ENCODE assay signal across 36 mouse cellular contexts in genomic region chr19:38143540-38144271, GRCm38 (mm10). TPM values are rescaled to one million over a fixed set of nuclear protein-coding genes. Genes with fewer than 3 reads are reported as not detected.
DNase-seq lines count a peak whose midpoint lies in the region; ATAC-seq and TF ChIP-seq lines count a peak whose summit lies in the region.
"Had no signal": no experiment of that assay in that cellular context is flagged by ENCODE, and none has a peak within 500 bp of the region (broad histone marks: within the 10 kb centered on the region; RNA-seq: fewer than 3 reads in every experiment).

No protein-coding gene starts in this region.

- no peak for TF ChIP-seq EP300 in liver, postnatal 0 days (IDR thresholded peaks at IDR 0.05; ENCODE audit: low read depth)

- WGBS in liver, postnatal 0 days (ENCODE audit: insufficient replicate concordance), result 34% methylated on average over 4 of the region's 4 CpGs

- ATAC-seq in liver, postnatal 0 days, result peak; percentile 43; the same call in 1 of the 2 replicates
- peak; percentile 77 for ATAC-seq in megakaryocyte progenitor cell, adult 5-6 weeks (replicated peaks; ENCODE audit: poor library complexity)
- ATAC-seq: CD4-positive, CD25-positive, alpha-beta regulatory T cell, adult 4 months; forebrain, embryonic 16.5 days; intestine, postnatal 0 days had no signal

- H3K27me3 ChIP-seq in liver, postnatal 0 days (ENCODE audit: insufficient read depth, low read length), result no peaks in the 10 kb centered on the region
- H3K27me3 ChIP-seq: embryonic facial prominence, embryonic 13.5 days; heart, embryonic 13.5 days; liver, embryonic 15.5 days; midbrain, embryonic 12.5 days; neural tube, embryonic 13.5 days had no signal

- 0 out of 2 replicates have a peak overlapping the region, but pooled peaks have one; percentile 25 for H3K27ac ChIP-seq in liver, postnatal 0 days (ENCODE audit: low read depth)
- H3K27ac ChIP-seq: embryonic facial prominence, embryonic 13.5 days; gastrocnemius, adult 2 months; heart, embryonic 13.5 days; hindbrain, embryonic 14.5 days; liver, embryonic 15.5 days; midbrain, embryonic 12.5 days; neural tube, embryonic 13.5 days had no signal

- H3K36me3 ChIP-seq in liver, postnatal 0 days (replicated peaks; ENCODE audit: insufficient read depth, low read length), result no peaks in the 10 kb centered on the region
- H3K36me3 ChIP-seq: embryonic facial prominence, embryonic 13.5 days; heart, embryonic 13.5 days; liver, embryonic 15.5 days; midbrain, embryonic 12.5 days; neural tube, embryonic 13.5 days had no signal

- no peak overlapping the region for H3K9ac ChIP-seq in liver, postnatal 0 days (replicated peaks)
- H3K9ac ChIP-seq: embryonic facial prominence, embryonic 13.5 days; heart, embryonic 13.5 days; hindbrain, embryonic 14.5 days; liver, embryonic 15.5 days; midbrain, embryonic 12.5 days; neural tube, embryonic 13.5 days had no signal

- no peaks in the 10 kb centered on the region for H3K4me1 ChIP-seq in liver, postnatal 0 days (ENCODE audit: insufficient read depth)
- H3K4me1 ChIP-seq: embryonic facial prominence, embryonic 13.5 days; heart, embryonic 13.5 days; liver, embryonic 15.5 days; midbrain, embryonic 12.5 days; neural tube, embryonic 13.5 days had no signal

- DNase-seq in liver, postnatal 0 days, result no peak
- no peak for DNase-seq in liver
- peak; percentile 3 for DNase-seq in thymus, postnatal 0 days (ENCODE audit: low spot score)
- DNase-seq in thymus, postnatal 10 days (ENCODE audit: low spot score in 2 of 2), result no peak
- no peak for DNase-seq in urinary bladder, adult 18-20 months (ENCODE audit: low spot score in 2 of 2)
- no peak for DNase-seq in left cerebral cortex, adult 11 months (ENCODE audit: low spot score)
- DNase-seq in right cerebral cortex, postnatal 4 days, result no peak
- DNase-seq: adrenal gland, postnatal 10 days; cerebellum, adult 11-12 months; cerebellum, adult 9-11 months; gastrocnemius, adult 2 months; heart, postnatal 10 days; kidney, adult 9 months; kidney, postnatal 10 days; thymus, postnatal 14 days had no signal

- no peak overlapping the region for H3K4me3 ChIP-seq in liver, postnatal 0 days (ENCODE audit: low read depth, low read length)
- H3K4me3 ChIP-seq: embryonic facial prominence, embryonic 13.5 days; gastrocnemius, adult 2 months; heart, embryonic 13.5 days; liver, embryonic 15.5 days; midbrain, embryonic 12.5 days; myocyte; neural tube, embryonic 13.5 days had no signal

- no peaks in the 10 kb centered on the region for H3K9me3 ChIP-seq in liver, postnatal 0 days (ENCODE audit: low read length)
- H3K9me3 ChIP-seq: embryonic facial prominence, embryonic 13.5 days; heart, embryonic 13.5 days; liver, embryonic 15.5 days; midbrain, embryonic 12.5 days; neural tube, embryonic 13.5 days had no signal

- H3K4me2 ChIP-seq in liver, postnatal 0 days (ENCODE audit: low read depth, low read length), result no peak overlapping the region
- H3K4me2 ChIP-seq: embryonic facial prominence, embryonic 13.5 days; heart, embryonic 13.5 days; hindbrain, embryonic 14.5 days; liver, embryonic 15.5 days; midbrain, embryonic 12.5 days; neural tube, embryonic 13.5 days had no signal

- TF ChIP-seq CTCF in liver, postnatal 0 days (IDR thresholded peaks at IDR 0.05; ENCODE audit: low read depth), result no peak

RNA-seq across cellular contexts. Expression of gene Pde6c, which starts 11.1 kb away (rescaled TPM):
- 24.7 and 28.2 TPM in 2 replicates for polyA plus RNA-seq in liver, postnatal 0 days (2015; fragmentation: Nextera tagmentation; extraction: Ambion mirVana)
- not detected in 2 replicates for polyA plus RNA-seq in thymus, postnatal 0 days (2015; fragmentation: Nextera tagmentation; extraction: Ambion mirVana)
- not detected in 2 replicates for total RNA-seq in megakaryocyte progenitor cell, adult 5-6 weeks (2015)
- not detected in 2 replicates for total RNA-seq in megakaryocyte progenitor cell, adult 5-6 weeks (2017)
- total RNA-seq: gastrocnemius, adult 2 months; gastrocnemius, postnatal 4 days; heart, adult 8-10 months; heart, postnatal 10 days; hematopoietic stem cell, adult 5-6 weeks; midbrain, postnatal 0 days had no signal
- polyA plus RNA-seq: CD4-positive, CD25-positive, alpha-beta regulatory T cell, adult 4 months; embryonic facial prominence, embryonic 13.5 days; forebrain, embryonic 11.5 days; heart, embryonic 13.5 days; large intestine, adult 2 months; lung, embryonic 16.5 days; myocyte; neural tube, embryonic 13.5 days; small intestine, adult 2 months had no signal

RNA-seq across cellular contexts. Expression of gene Rbp4, which starts 18.6 kb away (rescaled TPM):
- 7,568 and 8,084 TPM in 2 replicates for polyA plus RNA-seq in liver, postnatal 0 days (2015; fragmentation: Nextera tagmentation; extraction: Ambion mirVana)
- 1.0 and 1.1 TPM in 2 replicates for polyA plus RNA-seq in thymus, postnatal 0 days (2015; fragmentation: Nextera tagmentation; extraction: Ambion mirVana)
- not detected in 2 replicates for total RNA-seq in megakaryocyte progenitor cell, adult 5-6 weeks (2015)
- total RNA-seq in megakaryocyte progenitor cell, adult 5-6 weeks (2017), result not detected in 2 replicates
- total RNA-seq: hematopoietic stem cell, adult 5-6 weeks had no signal
- polyA plus RNA-seq: CD4-positive, CD25-positive, alpha-beta regulatory T cell, adult 4 months had no signal

RNA-seq across cellular contexts. Expression of gene Ffar4, which starts 46.8 kb away (rescaled TPM):
- 4.3 and 8.8 TPM in 2 replicates for polyA plus RNA-seq in liver, postnatal 0 days (2015; fragmentation: Nextera tagmentation; extraction: Ambion mirVana)
- 1.2 and 1.4 TPM in 2 replicates for polyA plus RNA-seq in thymus, postnatal 0 days (2015; fragmentation: Nextera tagmentation; extraction: Ambion mirVana)
- 0.22 TPM in 1 of 2 replicates, not detected in the other for total RNA-seq in megakaryocyte progenitor cell, adult 5-6 weeks (2015)
- total RNA-seq in megakaryocyte progenitor cell, adult 5-6 weeks (2017), result 0.24 and 0.33 TPM in 2 replicates
- total RNA-seq: gastrocnemius, adult 2 months; heart, adult 8-10 months; hematopoietic stem cell, adult 5-6 weeks; left cerebral cortex, adult 18-20 months; left cerebral cortex, postnatal 14 days had no signal
- polyA plus RNA-seq: CD4-positive, CD25-positive, alpha-beta regulatory T cell, adult 4 months; embryonic facial prominence, embryonic 13.5 days; forebrain, embryonic 11.5 days; forebrain, embryonic 16.5 days; hindbrain, embryonic 14.5 days; midbrain, embryonic 12.5 days; myocyte; neural tube, embryonic 13.5 days had no signal

Comparison
In these comparisons a context has a peak if more than half of its experiments do, and no peak if none do; other contexts are left out.
1. RNA of gene Pde6c, which starts 11.1 kb away (polyA plus RNA-seq): 24.7 to 28.2 TPM in liver, postnatal 0 days; not detected in thymus, postnatal 0 days; every median in the first group is over 10 times any median in the second.
2. RNA of gene Rbp4, which starts 18.6 kb away (polyA plus RNA-seq): 7,568 to 8,084 TPM in liver, postnatal 0 days; 1.0 to 1.1 TPM in thymus, postnatal 0 days; every median in the first group is over 1,000 times any median in the second.